Mouse (Mus musculus): ENCODE measurements around the gene Ctrb1. TPM values are rescaled to one million over a fixed set of nuclear protein-coding genes. Genes with fewer than 3 reads are reported as not detected.

Gene Ctrb1
- polyA plus RNA-seq, 1 experiment from 2014 or later, result not detected

GRCm38 (mm10) chr8:111700740-111701139 lies 9.9 kb upstream of the Ctrb1 start:
- no peak overlapping the region for H3K4me2 ChIP-seq (ENCODE audit: low read depth, low read length)
- 88% methylated on average over 5 of the region's 5 CpGs for WGBS
- H3K27me3 ChIP-seq (ENCODE audit: control insufficient read depth, insufficient read depth, low read length), result no peaks in the 10 kb centered on the region
- H3K27ac ChIP-seq (ENCODE audit: low read depth, low read length), result no peak overlapping the region
- no peaks in the 10 kb centered on the region for H3K4me1 ChIP-seq (ENCODE audit: control insufficient read depth, insufficient read depth, low read length)
- H3K9ac ChIP-seq (replicated peaks; ENCODE audit: low read depth, low read length), result no peak overlapping the region
- H3K4me3 ChIP-seq (ENCODE audit: low read depth, low read length), result no peak overlapping the region
- no peaks in the 10 kb centered on the region for H3K9me3 ChIP-seq (ENCODE audit: control insufficient read depth, low read length)
- ATAC-seq (ENCODE audit: low read depth), result no peak
- H3K36me3 ChIP-seq (ENCODE audit: control insufficient read depth, insufficient read depth, low read length), result no peaks in the 10 kb centered on the region

- 86% methylated on average over 3 of the region's 3 CpGs for WGBS
- H3K36me3 ChIP-seq (ENCODE audit: control insufficient read depth, insufficient read depth, low read length), result no peaks in the 10 kb centered on the region
- no peaks in the 10 kb centered on the region for H3K27me3 ChIP-seq (ENCODE audit: control insufficient read depth, insufficient read depth, low read length)
- no peaks in the 10 kb centered on the region for H3K4me1 ChIP-seq (ENCODE audit: control insufficient read depth, insufficient read depth, low read length)
- no peak overlapping the region for H3K4me3 ChIP-seq (ENCODE audit: low read depth, low read length)
- H3K9ac ChIP-seq (replicated peaks; ENCODE audit: low read depth, low read length), result no peak overlapping the region
- no peak for ATAC-seq (ENCODE audit: low read depth)
- H3K4me2 ChIP-seq (ENCODE audit: low read depth, low read length), result no peak overlapping the region
- no peak overlapping the region for H3K27ac ChIP-seq (ENCODE audit: low read depth, low read length)
- no peaks in the 10 kb centered on the region for H3K9me3 ChIP-seq (ENCODE audit: control insufficient read depth, low read length)
Observed at GRCm38 (mm10) chr8:111700201-111700600, 9.4 kb upstream of the Ctrb1 start.

GRCm38 (mm10) chr8:111699035-111699434 lies 8.2 kb upstream of the Ctrb1 start:
- no peak for ATAC-seq (ENCODE audit: low read depth)
- no peak overlapping the region for H3K4me3 ChIP-seq (ENCODE audit: low read depth, low read length)
- no peak overlapping the region for H3K27ac ChIP-seq (ENCODE audit: low read depth, low read length)
- no peaks in the 10 kb centered on the region for H3K4me1 ChIP-seq (ENCODE audit: control insufficient read depth, insufficient read depth, low read length)
- no peaks in the 10 kb centered on the region for H3K27me3 ChIP-seq (ENCODE audit: control insufficient read depth, insufficient read depth, low read length)
- H3K36me3 ChIP-seq (ENCODE audit: control insufficient read depth, insufficient read depth, low read length), result no peaks in the 10 kb centered on the region
- no peak overlapping the region for H3K9ac ChIP-seq (replicated peaks; ENCODE audit: low read depth, low read length)
- WGBS, result 21% methylated on average over 1 of the region's 1 CpGs
- no peak overlapping the region for H3K4me2 ChIP-seq (ENCODE audit: low read depth, low read length)
- H3K9me3 ChIP-seq (ENCODE audit: control insufficient read depth, low read length), result no peaks in the 10 kb centered on the region

- WGBS, result 78% methylated on average over 10 of the region's 10 CpGs
- no peak overlapping the region for H3K27ac ChIP-seq (ENCODE audit: low read depth, low read length)
- no peak for ATAC-seq (ENCODE audit: low read depth)
Observed at GRCm38 (mm10) chr8:111697655-111698054, 6.8 kb upstream of the Ctrb1 start.

GRCm38 (mm10) chr8:111695441-111695840 lies 4.6 kb upstream of the Ctrb1 start:
- H3K4me1 ChIP-seq (ENCODE audit: control insufficient read depth, insufficient read depth, low read length), result no peaks in the 10 kb centered on the region
- no peak overlapping the region for H3K4me2 ChIP-seq (ENCODE audit: low read depth, low read length)
- no peak overlapping the region for H3K9ac ChIP-seq (replicated peaks; ENCODE audit: low read depth, low read length)
- H3K4me3 ChIP-seq (ENCODE audit: low read depth, low read length), result no peak overlapping the region
- WGBS, result 71% methylated on average over 7 of the region's 7 CpGs
- H3K27ac ChIP-seq (ENCODE audit: low read depth, low read length), result no peak overlapping the region
- no peaks in the 10 kb centered on the region for H3K27me3 ChIP-seq (ENCODE audit: control insufficient read depth, insufficient read depth, low read length)
- ATAC-seq (ENCODE audit: low read depth), result no peak
- no peaks in the 10 kb centered on the region for H3K36me3 ChIP-seq (ENCODE audit: control insufficient read depth, insufficient read depth, low read length)
- no peaks in the 10 kb centered on the region for H3K9me3 ChIP-seq (ENCODE audit: control insufficient read depth, low read length)

More at GRCm38 (mm10) chr8:111697655-111698054, 6.8 kb upstream of the Ctrb1 start:
- no peak overlapping the region for H3K9ac ChIP-seq (replicated peaks; ENCODE audit: low read depth, low read length)
- H3K4me2 ChIP-seq (ENCODE audit: low read depth, low read length), result no peak overlapping the region
- no peaks in the 10 kb centered on the region for H3K27me3 ChIP-seq (ENCODE audit: control insufficient read depth, insufficient read depth, low read length)
- no peak overlapping the region for H3K4me3 ChIP-seq (ENCODE audit: low read depth, low read length)
- H3K4me1 ChIP-seq (ENCODE audit: control insufficient read depth, insufficient read depth, low read length), result no peaks in the 10 kb centered on the region
- H3K36me3 ChIP-seq (ENCODE audit: control insufficient read depth, insufficient read depth, low read length), result no peaks in the 10 kb centered on the region
- no peaks in the 10 kb centered on the region for H3K9me3 ChIP-seq (ENCODE audit: control insufficient read depth, low read length)

- 71% methylated on average over 6 of the region's 6 CpGs for WGBS
- Histone ChIP-seq H3K4me2 (ENCODE audit: low read depth, low read length) (no peak overlapping the region), H3K36me3 (ENCODE audit: control insufficient read depth, insufficient read depth, low read length) (no peaks in the 10 kb centered on the region), H3K4me3 (ENCODE audit: low read depth, low read length) (no peak overlapping the region), H3K27me3 (ENCODE audit: control insufficient read depth, insufficient read depth, low read length) (no peaks in the 10 kb centered on the region), H3K4me1 (ENCODE audit: control insufficient read depth, insufficient read depth, low read length) (no peaks in the 10 kb centered on the region), H3K27ac (ENCODE audit: low read depth, low read length) (no peak overlapping the region), H3K9me3 (ENCODE audit: control insufficient read depth, low read length) (no peaks in the 10 kb centered on the region), H3K9ac (replicated peaks; ENCODE audit: low read depth, low read length) (no peak overlapping the region)
- no peak for ATAC-seq (ENCODE audit: low read depth)
Observed at GRCm38 (mm10) chr8:111693261-111693741, 2.5 kb upstream of the Ctrb1 start.

- ATAC-seq (ENCODE audit: low read depth), result no peak
- Histone ChIP-seq H3K4me2 (ENCODE audit: low read depth, low read length) (no peak overlapping the region), H3K4me1 (ENCODE audit: control insufficient read depth, insufficient read depth, low read length) (no peaks in the 10 kb centered on the region), H3K9ac (replicated peaks; ENCODE audit: low read depth, low read length) (no peak overlapping the region), H3K9me3 (ENCODE audit: control insufficient read depth, low read length) (no peaks in the 10 kb centered on the region), H3K36me3 (ENCODE audit: control insufficient read depth, insufficient read depth, low read length) (no peaks in the 10 kb centered on the region), H3K27ac (ENCODE audit: low read depth, low read length) (no peak overlapping the region), H3K4me3 (ENCODE audit: low read depth, low read length) (no peak overlapping the region), H3K27me3 (ENCODE audit: control insufficient read depth, insufficient read depth, low read length) (no peaks in the 10 kb centered on the region)
- WGBS, result 79% methylated on average over 13 of the region's 13 CpGs
Observed at GRCm38 (mm10) chr8:111686881-111687280, 3.9 kb downstream of the Ctrb1 start.

- H3K4me2 ChIP-seq (ENCODE audit: low read depth, low read length), result no peak overlapping the region
- no peak overlapping the region for H3K4me3 ChIP-seq (ENCODE audit: low read depth, low read length)
- WGBS, result 34% methylated on average over 9 of the region's 9 CpGs
- no peak overlapping the region for H3K27ac ChIP-seq (ENCODE audit: low read depth, low read length)
- H3K9ac ChIP-seq (replicated peaks; ENCODE audit: low read depth, low read length), result no peak overlapping the region
- no peaks in the 10 kb centered on the region for H3K9me3 ChIP-seq (ENCODE audit: control insufficient read depth, low read length)
- ATAC-seq (ENCODE audit: low read depth), result no peak
- no peaks in the 10 kb centered on the region for H3K36me3 ChIP-seq (ENCODE audit: control insufficient read depth, insufficient read depth, low read length)
- H3K27me3 ChIP-seq (ENCODE audit: control insufficient read depth, insufficient read depth, low read length), result no peaks in the 10 kb centered on the region
- H3K4me1 ChIP-seq (ENCODE audit: control insufficient read depth, insufficient read depth, low read length), result no peaks in the 10 kb centered on the region
Observed at GRCm38 (mm10) chr8:111682521-111682920, 8.3 kb downstream of the Ctrb1 start.

GRCm38 (mm10) chr8:111681153-111681552 lies 9.7 kb downstream of the Ctrb1 start:
- peak overlapping the region; percentile 57 for H3K27ac ChIP-seq (ENCODE audit: low read depth, low read length)
- WGBS, result 38% methylated on average over 11 of the region's 11 CpGs
- H3K4me1 ChIP-seq (ENCODE audit: control insufficient read depth, insufficient read depth, low read length), result no peaks in the 10 kb centered on the region
- peak; percentile 77 for ATAC-seq (ENCODE audit: low read depth)
- H3K4me2 ChIP-seq (ENCODE audit: low read depth, low read length), result no peak overlapping the region
- no peaks in the 10 kb centered on the region for H3K9me3 ChIP-seq (ENCODE audit: control insufficient read depth, low read length)
- H3K4me3 ChIP-seq (ENCODE audit: low read depth, low read length), result no peak overlapping the region
- H3K9ac ChIP-seq (replicated peaks; ENCODE audit: low read depth, low read length), result no peak overlapping the region
- no peaks in the 10 kb centered on the region for H3K27me3 ChIP-seq (ENCODE audit: control insufficient read depth, insufficient read depth, low read length)
- no peaks in the 10 kb centered on the region for H3K36me3 ChIP-seq (ENCODE audit: control insufficient read depth, insufficient read depth, low read length)
